Mouse (Mus musculus) liver, postnatal 0 days (tissue): ENCODE data around the gene Itpr1.

Experiments used
- CTCF ChIP-seq: sonication (generic); IDR thresholded peaks from 2 replicates; pipeline ENCODE4 v1.5.1; 2016; ENCODE audit warnings: antibody characterized with exemption, low read depth
- EP300 ChIP-seq: IDR thresholded peaks from 2 replicates; pipeline ENCODE4 v1.6.1; 2016; ENCODE audit warnings: antibody characterized with exemption, low read depth, mild to moderate bottlenecking

DNA sequence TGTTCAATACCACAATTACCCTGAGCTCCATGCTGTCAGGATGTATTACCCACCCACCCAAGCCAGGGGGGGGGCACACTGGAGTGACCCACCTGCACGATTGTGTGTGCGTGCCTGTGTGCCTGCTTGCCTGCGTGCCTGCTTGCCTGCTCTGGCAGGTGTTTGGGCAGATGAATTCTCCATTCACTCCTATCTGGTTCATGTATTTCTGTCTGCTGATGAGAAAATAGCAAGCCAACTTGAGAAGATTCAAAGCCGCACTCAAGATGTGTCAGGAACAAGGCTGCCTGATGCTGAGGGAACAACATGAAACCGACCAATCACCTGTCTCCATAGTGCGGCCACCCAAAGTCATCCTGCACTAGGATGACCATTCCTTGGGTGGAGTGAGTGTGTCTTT is 94.9 kb downstream of the Itpr1 start:
- no peak for TF ChIP-seq EP300
- no peak for TF ChIP-seq CTCF
